Mouse (Mus musculus) MEL (cell line): ENCODE results near the gene Fbll1. TPM values are rescaled to one million over a fixed set of nuclear protein-coding genes. Genes with fewer than 3 reads are reported as not detected.

Source experiments
- DNase-seq: peaks from one replicate; pipeline ENCODE4 v3.0.0; 2011; ENCODE audit warnings: low read depth, low spot score
- H3K27ac ChIP-seq: 2 replicates; pipeline ENCODE4 v1.5.1; 2012; ENCODE audit warnings: low read depth, mild to moderate bottlenecking, control low read depth, low read length, moderate library complexity; ENCODE audit not compliant: control insufficient read depth
- H3K27me3 ChIP-seq, 2 experiments: fragments of 150-350 bp in 1 of 2; sonication (generic) in 1 of 2; 2 replicates each; pipeline ENCODE4 v1.6.1; 2012; ENCODE audit warnings: low read length in 2 of 2, mild to moderate bottlenecking in 2 of 2, improper control_type of control experiment in 1 of 2, moderate library complexity in 1 of 2; ENCODE audit not compliant: insufficient read depth in 2 of 2, control insufficient read depth in 1 of 2
- H3K36me3 ChIP-seq, 2 experiments: 2 replicates each; pipeline ENCODE4 v1.6.1; 2012 to 2014; ENCODE audit warnings: low read length in 2 of 2, improper control_type of control experiment in 1 of 2, inconsistent platforms in 1 of 2, mild to moderate bottlenecking in 1 of 2; ENCODE audit not compliant: insufficient read depth in 2 of 2, control insufficient read depth in 1 of 2
- H3K4me1 ChIP-seq, 2 experiments: fragments of 150-350 bp in 1 of 2; sonication (generic) in 1 of 2; 2 replicates each; pipeline ENCODE4 v1.6.1; 2012; ENCODE audit warnings: low read length in 2 of 2, improper control_type of control experiment in 1 of 2, mild to moderate bottlenecking in 1 of 2; ENCODE audit not compliant: insufficient read depth in 2 of 2, control insufficient read depth in 1 of 2
- H3K4me3 ChIP-seq, 2 experiments: fragments of 150-350 bp in 1 of 2; sonication (generic) in 1 of 2; 2 replicates each; pipeline ENCODE4 v1.5.1; 2012; ENCODE audit warnings: low read depth in 2 of 2, low read length in 2 of 2, mild to moderate bottlenecking in 2 of 2, moderate library complexity in 2 of 2, control low read depth in 1 of 2, improper control_type of control experiment in 1 of 2; ENCODE audit not compliant: control insufficient read depth in 1 of 2, insufficient read depth in 1 of 2
- H3K79me2 ChIP-seq: 2 replicates; pipeline ENCODE4 v1.6.1; 2012; ENCODE audit warnings: mild to moderate bottlenecking, low read length, moderate library complexity; ENCODE audit not compliant: control insufficient read depth, poor library complexity, insufficient read depth
- H3K9ac ChIP-seq: 2 replicates; pipeline ENCODE4 v1.6.1; 2012; ENCODE audit warnings: low read depth, mild to moderate bottlenecking, control low read depth, low read length, moderate library complexity; ENCODE audit not compliant: control insufficient read depth, poor library complexity, severe bottlenecking
- H3K9me3 ChIP-seq: fragments of 150-350 bp; sonication (generic); replicated peaks from 2 replicates; pipeline ENCODE4 v1.6.1; 2012; ENCODE audit warnings: mild to moderate bottlenecking, low read length, improper control_type of control experiment, moderate library complexity; ENCODE audit not compliant: insufficient read depth
- BHLHE40 ChIP-seq: IDR thresholded peaks from 2 replicates; pipeline ENCODE4 v1.6.1; 2012; ENCODE audit warnings: low read depth, mild to moderate bottlenecking, inconsistent platforms, low read length, improper control_type of control experiment, borderline replicate concordance
- CHD1 ChIP-seq: IDR thresholded peaks from 2 replicates; pipeline ENCODE4 v1.6.1; 2012; ENCODE audit warnings: low read depth, mild to moderate bottlenecking, inconsistent platforms, low read length, improper control_type of control experiment
- CTCF ChIP-seq, 3 experiments: IDR thresholded peaks in 2 of 3; conservative IDR thresholded peaks in 1 of 3; 2 replicates each; pipeline ENCODE4 v1.5.1; 2011 to 2012; ENCODE audit warnings: low read length in 3 of 3, low read depth in 2 of 3, mild to moderate bottlenecking in 2 of 3, improper control_type of control experiment in 1 of 3, inconsistent platforms in 1 of 3, mixed read lengths in 1 of 3, moderate library complexity in 1 of 3; ENCODE audit not compliant: control insufficient read depth in 1 of 3, insufficient read depth in 1 of 3, poor library complexity in 1 of 3, severe bottlenecking in 1 of 3
- E2F4 ChIP-seq: IDR thresholded peaks from 2 replicates; pipeline ENCODE4 v1.6.1; 2011; ENCODE audit warnings: low read depth, low read length, improper control_type of control experiment, borderline replicate concordance
- ELF1 ChIP-seq: IDR thresholded peaks from 2 replicates; pipeline ENCODE4 v1.6.1; 2014; ENCODE audit warnings: low read depth, mild to moderate bottlenecking, inconsistent platforms, low read length, improper control_type of control experiment, moderate library complexity
- ETS1 ChIP-seq: IDR thresholded peaks from 2 replicates; pipeline ENCODE4 v1.6.1; 2012; ENCODE audit warnings: low read depth, mild to moderate bottlenecking, inconsistent platforms, low read length, improper control_type of control experiment, moderate library complexity
- GATA1 ChIP-seq: IDR thresholded peaks from 2 replicates; pipeline ENCODE4 v1.6.1; 2011; ENCODE audit warnings: low read depth, low read length, improper control_type of control experiment
- HCFC1 ChIP-seq: IDR thresholded peaks from 2 replicates; pipeline ENCODE4 v1.6.1; 2012; ENCODE audit warnings: low read depth, mild to moderate bottlenecking, inconsistent platforms, low read length, improper control_type of control experiment, moderate library complexity
- MAX ChIP-seq: IDR thresholded peaks from 2 replicates; pipeline ENCODE4 v1.6.1; 2011; ENCODE audit warnings: low read length, improper control_type of control experiment
- MEF2A ChIP-seq: IDR thresholded peaks from 2 replicates; pipeline ENCODE4 v1.6.1; 2014; ENCODE audit warnings: low read depth, mild to moderate bottlenecking, inconsistent platforms, low read length, improper control_type of control experiment; ENCODE audit not compliant: poor library complexity, insufficient replicate concordance, severe bottlenecking; ENCODE audit errors: extremely low read depth
- MXI1 ChIP-seq: IDR thresholded peaks from 2 replicates; pipeline ENCODE4 v1.6.1; 2011; ENCODE audit warnings: mild to moderate bottlenecking, low read depth, low read length, improper control_type of control experiment
- MYB ChIP-seq: IDR thresholded peaks from 2 replicates; pipeline ENCODE4 v1.6.1; 2011; ENCODE audit warnings: mild to moderate bottlenecking, low read depth, low read length, improper control_type of control experiment
- NELFE ChIP-seq: IDR thresholded peaks from 2 replicates; pipeline ENCODE4 v1.6.1; 2011; ENCODE audit warnings: low read depth, low read length, improper control_type of control experiment
- NRF1 ChIP-seq: IDR thresholded peaks from 2 replicates; pipeline ENCODE4 v1.6.1; 2014; ENCODE audit warnings: low read depth, mild to moderate bottlenecking, inconsistent platforms, low read length, improper control_type of control experiment, moderate library complexity; ENCODE audit not compliant: poor library complexity, insufficient read depth, severe bottlenecking
- POLR2AphosphoS2 ChIP-seq: IDR thresholded peaks from 2 replicates; pipeline ENCODE4 v1.6.1; 2011; ENCODE audit warnings: low read length, improper control_type of control experiment
- POLR2AphosphoS5 ChIP-seq: IDR thresholded peaks from 2 replicates; pipeline ENCODE4 v1.6.1; 2012; ENCODE audit warnings: low read depth, borderline replicate concordance, mild to moderate bottlenecking, inconsistent platforms, low read length, moderate library complexity, mixed read lengths
- RAD21 ChIP-seq: IDR thresholded peaks from 2 replicates; pipeline ENCODE4 v1.6.1; 2011; ENCODE audit warnings: mild to moderate bottlenecking, low read depth, low read length, improper control_type of control experiment
- RCOR1 ChIP-seq: IDR thresholded peaks from 2 replicates; pipeline ENCODE4 v1.6.1; 2012; ENCODE audit warnings: low read depth, mild to moderate bottlenecking, inconsistent platforms, low read length, improper control_type of control experiment
- SMC3 ChIP-seq: IDR thresholded peaks from 2 replicates; pipeline ENCODE4 v1.6.1; 2011; ENCODE audit warnings: low read depth, low read length, improper control_type of control experiment
- TAL1 ChIP-seq: IDR thresholded peaks from 2 replicates; pipeline ENCODE4 v1.6.1; 2012; ENCODE audit warnings: mild to moderate bottlenecking, inconsistent platforms, low read length, moderate library complexity, mixed read lengths
- TCF12 ChIP-seq: IDR thresholded peaks from 2 replicates; pipeline ENCODE4 v1.6.1; 2014; ENCODE audit warnings: low read depth, mild to moderate bottlenecking, inconsistent platforms, low read length, improper control_type of control experiment, moderate library complexity
- USF1 ChIP-seq: IDR thresholded peaks from 2 replicates; pipeline ENCODE4 v1.6.1; 2014; ENCODE audit warnings: low read depth, mild to moderate bottlenecking, inconsistent platforms, low read length, improper control_type of control experiment, moderate library complexity
- ZKSCAN1 ChIP-seq: IDR thresholded peaks from 2 replicates; pipeline ENCODE4 v1.6.1; 2012; ENCODE audit warnings: low read depth, mild to moderate bottlenecking, inconsistent platforms, low read length, improper control_type of control experiment, moderate library complexity
- ZMIZ1 ChIP-seq: IDR thresholded peaks from 2 replicates; pipeline ENCODE4 v1.6.1; 2012; ENCODE audit warnings: low read depth, mild to moderate bottlenecking, inconsistent platforms, low read length, improper control_type of control experiment, moderate library complexity
- ZNF384 ChIP-seq: IDR thresholded peaks from 2 replicates; pipeline ENCODE4 v1.6.1; 2012; ENCODE audit warnings: low read depth, mild to moderate bottlenecking, inconsistent platforms, low read length, improper control_type of control experiment
- polyA plus RNA-seq, 2 experiments: library from polyadenylated mRNA; stranded (reverse) in 1 of 2; unstranded in 1 of 2; fragments of >175 nt in 1 of 2; fragments of >200 nt in 1 of 2; gene quantifications; 2 replicates each; pipeline versions ENCODE4 v1.2.1 to v1.2.4; 2012; ENCODE audit warnings: low replicate concordance in 2 of 2, low read depth in 1 of 2; ENCODE audit not compliant: insufficient read length in 2 of 2, insufficient read depth in 1 of 2, missing spikeins in 1 of 2
- total RNA-seq: library from RNA; depleted of rRNA; stranded (reverse); fragments of 300-350 nt; gene quantifications from 2 replicates; pipeline ENCODE4 v1.2.3, GENCODE M21; 2012

The Fbll1 gene
- total and polyA plus RNA-seq, 3 experiments, result not detected

DNA sequence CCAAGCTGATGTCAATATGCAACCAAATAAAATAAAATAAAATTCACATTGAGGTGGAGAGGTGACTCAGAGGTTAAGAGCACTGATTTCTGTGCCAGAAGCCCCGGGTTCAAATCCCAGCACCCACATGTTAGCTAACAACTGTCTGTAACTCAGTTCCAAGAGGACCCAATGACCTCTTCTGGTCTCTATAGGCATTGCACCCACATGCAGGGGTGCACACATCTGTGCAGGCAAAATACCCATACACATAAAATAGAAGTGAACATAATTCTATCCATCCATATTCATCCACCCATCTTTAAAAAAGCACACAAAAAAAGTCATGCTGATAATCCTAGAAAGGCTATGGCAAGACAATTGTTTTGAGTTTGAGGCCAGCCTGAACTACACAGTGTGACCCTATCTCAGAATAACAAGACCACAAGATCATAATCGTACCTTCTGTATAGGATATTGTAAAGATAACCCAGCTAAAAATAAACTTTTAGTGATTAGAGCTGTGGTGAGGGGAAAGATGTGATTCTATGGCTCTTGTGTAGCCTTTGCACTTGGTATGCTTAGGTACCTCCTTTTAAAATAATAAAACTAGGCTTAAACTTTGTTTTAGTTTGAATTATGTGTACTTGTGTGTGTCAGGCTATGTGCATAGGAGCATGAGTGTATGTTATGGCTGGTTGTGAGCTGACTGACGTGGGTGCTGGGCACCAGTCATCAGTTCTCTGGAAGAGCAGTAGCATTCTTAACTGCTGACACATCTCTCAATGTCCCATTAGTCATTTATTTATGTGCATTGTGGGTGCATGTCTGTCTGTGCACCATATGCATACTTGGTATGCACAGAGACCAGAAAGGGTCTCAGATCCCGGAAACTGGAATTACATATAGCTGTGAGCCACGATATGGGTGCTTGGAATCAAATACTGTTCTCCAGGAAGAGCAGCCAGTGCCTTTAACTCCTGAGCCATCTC is 38.8 kb upstream of the Fbll1 start:
- H3K9me3 ChIP-seq, result no peaks in the 10 kb centered on the region
- peak overlapping the region; percentile 61 for H3K9ac ChIP-seq
- H3K79me2 ChIP-seq, result peaks cover 18% of the 10 kb centered on the region
- peak overlapping the region; percentile 44 to 84 for H3K4me3 ChIP-seq
- H3K36me3 ChIP-seq, result peaks cover 7 to 16% of the 10 kb centered on the region in 2 experiments
- peak overlapping the region; percentile 26 for H3K27ac ChIP-seq
- peaks cover 12 to 17% of the 10 kb centered on the region in 2 experiments for H3K4me1 ChIP-seq
- no peak for TF ChIP-seq NELFE
- TF ChIP-seq ELF1, result no peak
- TF ChIP-seq RAD21, result peak; percentile 21; the same call in 1 of the 2 replicates
- no peak for TF ChIP-seq MYB
- no peak for TF ChIP-seq NRF1
- TF ChIP-seq ZNF384, result no peak
- no peak for TF ChIP-seq BHLHE40
- TF ChIP-seq HCFC1, result no peak
- TF ChIP-seq CTCF (IDR thresholded peaks at IDR 0.05 in 2 of 3, conservative IDR thresholded peaks at IDR 0.05 in 1 of 3; ENCODE audit: control insufficient read depth in 1 of 3, insufficient read depth in 1 of 3, low read depth in 2 of 3, low read length in 3 of 3, poor library complexity in 1 of 3, severe bottlenecking in 1 of 3), result peak; percentile 24 to 52 (median 50); a peak in 5 of 6 replicates
- no peak for TF ChIP-seq E2F4
- TF ChIP-seq TCF12, result no peak
- TF ChIP-seq ETS1, result no peak
- no peak for TF ChIP-seq MXI1
- TF ChIP-seq ZKSCAN1, result no peak
- peak; percentile 50; the same call in 1 of the 2 replicates for TF ChIP-seq RCOR1
- TF ChIP-seq POLR2AphosphoS2, result no peak
- TF ChIP-seq MEF2A, result peak; percentile 78; the same call in 1 of the 2 replicates
- no peak for TF ChIP-seq SMC3
- TF ChIP-seq CHD1, result no peak
- TF ChIP-seq USF1, result no peak
- TF ChIP-seq ZMIZ1, result no peak
- peak; percentile 60; the same call in 1 of the 2 replicates for TF ChIP-seq GATA1
- TF ChIP-seq POLR2AphosphoS5, result no peak
- TF ChIP-seq TAL1, result no peak
- TF ChIP-seq MAX, result no peak
- DNase-seq, result peak; percentile 62
- no peaks in the 10 kb centered on the region for H3K27me3 ChIP-seq
